ENCODE assay signal across 10 mouse cellular contexts in the genomic region with DNA sequence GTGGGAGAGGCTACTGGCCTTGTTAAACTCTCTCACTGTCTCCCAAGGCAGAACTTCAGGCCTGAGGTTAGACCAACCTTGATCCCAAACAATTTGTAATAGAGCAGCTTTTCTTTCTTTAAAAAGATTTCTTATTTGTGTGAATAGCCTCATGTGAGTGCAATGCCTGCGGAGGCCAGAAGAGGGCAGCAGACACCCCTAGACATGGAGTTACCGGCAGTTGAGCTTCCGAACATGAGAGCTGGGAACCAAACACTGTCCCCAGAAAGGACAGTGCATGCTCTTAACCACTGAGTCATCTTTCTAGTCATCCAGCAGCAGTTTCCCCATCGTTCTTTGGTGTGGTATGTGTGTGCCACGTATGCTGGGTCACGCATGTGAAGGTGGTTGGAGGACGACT. TPM values are rescaled to one million over a fixed set of nuclear protein-coding genes. Genes with fewer than 3 reads are reported as not detected.
DNase-seq lines count a peak whose midpoint lies in the region; ATAC-seq and TF ChIP-seq lines count a peak whose summit lies in the region.
"Had no signal": no experiment of that assay in that cellular context is flagged by ENCODE, and none has a peak within 500 bp of the region (broad histone marks: within the 10 kb centered on the region; RNA-seq: fewer than 3 reads in every experiment).

No protein-coding gene starts in this region.

- TF ChIP-seq POLR2A in lung, adult 2 months (IDR thresholded peaks at IDR 0.05; ENCODE audit: borderline replicate concordance, extremely low read depth, low read depth, low read length): no peak

- DNase-seq in lung, adult 2 months: no peak
- DNase-seq in lung, postnatal 25 days (ENCODE audit: low spot score): no peak
- DNase-seq in R1 (ENCODE audit: low read depth, low spot score): peak; percentile 88
- peak; percentile 42 for DNase-seq in splenic B cell, adult 2 months (ENCODE audit: low read depth, low spot score)
- no peak for DNase-seq in spleen, postnatal 36 days (ENCODE audit: low spot score in 2 of 2)
- DNase-seq: cerebellum, adult 11 months; right cerebral cortex, postnatal 14 days had no signal

- no peak for ATAC-seq in intestine, embryonic 15.5 days
- no peak for ATAC-seq in granulocyte monocyte progenitor cell, adult 5-6 weeks (replicated peaks; ENCODE audit: poor library complexity, severe bottlenecking)

- H3K4me3 ChIP-seq in lung, adult 2 months (replicated peaks; ENCODE audit: extremely low read depth, low read depth, low read length): no peak overlapping the region
- no peak overlapping the region for H3K4me3 ChIP-seq in intestine, embryonic 15.5 days (replicated peaks)

- H3K4me1 ChIP-seq in lung, adult 2 months (ENCODE audit: control insufficient read depth, insufficient read depth, low read length): peaks cover 6% of the 10 kb centered on the region
- H3K4me1 ChIP-seq in intestine, embryonic 15.5 days (replicated peaks): peaks cover 14% of the 10 kb centered on the region

- peak overlapping the region; percentile 65 for H3K27ac ChIP-seq in intestine, embryonic 15.5 days

- H3K9me3 ChIP-seq in intestine, embryonic 15.5 days: no peaks in the 10 kb centered on the region

- peak; percentile 62 for TF ChIP-seq CTCF in lung, adult 2 months (IDR thresholded peaks at IDR 0.05; ENCODE audit: insufficient read depth, low read length)

- WGBS in lung, adult 2 months: 92% methylated on average over 7 of the region's 7 CpGs
- WGBS in intestine, embryonic 15.5 days: 92% methylated on average over 7 of the region's 7 CpGs

- no peaks in the 10 kb centered on the region for H3K36me3 ChIP-seq in intestine, embryonic 15.5 days
- H3K36me3 ChIP-seq in splenic B cell, adult 2 months (ENCODE audit: control insufficient read depth, insufficient read depth, low read length, poor library complexity, severe bottlenecking): no peaks in the 10 kb centered on the region

- no peak overlapping the region for H3K9ac ChIP-seq in intestine, embryonic 15.5 days

- H3K4me2 ChIP-seq in intestine, embryonic 15.5 days (replicated peaks): no peak overlapping the region

- no peaks in the 10 kb centered on the region for H3K27me3 ChIP-seq in intestine, embryonic 15.5 days (replicated peaks)
- H3K27me3 ChIP-seq in splenic B cell, adult 2 months (ENCODE audit: control insufficient read depth, insufficient read depth, low read length, poor library complexity, severe bottlenecking): no peaks in the 10 kb centered on the region

RNA-seq across cellular contexts. Expression of a gene that starts 10.1 kb away (rescaled TPM):
- 873 and 1,096 TPM in 2 replicates for polyA plus RNA-seq in lung, adult 2 months (2012; rRNA removed)
- polyA plus RNA-seq in intestine, embryonic 15.5 days (2015; fragmentation: Nextera tagmentation; extraction: Ambion mirVana): 28.7 and 29.5 TPM in 2 replicates
- total RNA-seq in granulocyte monocyte progenitor cell, adult 5-6 weeks (2014; fragmentation: Nextera tagmentation): not detected in 2 replicates
- total RNA-seq in granulocyte monocyte progenitor cell, adult 5-6 weeks (2017): not detected in 2 replicates

RNA-seq across cellular contexts. Expression of a gene that starts 11.5 kb away (rescaled TPM):
- polyA plus RNA-seq in lung, adult 2 months (2012; rRNA removed): 42.9 and 44.3 TPM in 2 replicates
- polyA plus RNA-seq in intestine, embryonic 15.5 days (2015; fragmentation: Nextera tagmentation; extraction: Ambion mirVana): 63.6 and 65.5 TPM in 2 replicates
- total RNA-seq in granulocyte monocyte progenitor cell, adult 5-6 weeks (2014; fragmentation: Nextera tagmentation): 36.7 and 50.8 TPM in 2 replicates
- total RNA-seq in granulocyte monocyte progenitor cell, adult 5-6 weeks (2017): 21.3 and 27.4 TPM in 2 replicates

RNA-seq across cellular contexts. Expression of a gene that starts 34.3 kb away (rescaled TPM):
- polyA plus RNA-seq in lung, adult 2 months (2012; rRNA removed): 14.8 and 17.9 TPM in 2 replicates
- 6.8 and 7.4 TPM in 2 replicates for polyA plus RNA-seq in intestine, embryonic 15.5 days (2015; fragmentation: Nextera tagmentation; extraction: Ambion mirVana)
- 6.1 and 8.7 TPM in 2 replicates for total RNA-seq in granulocyte monocyte progenitor cell, adult 5-6 weeks (2014; fragmentation: Nextera tagmentation)
- 3.4 and 4.0 TPM in 2 replicates for total RNA-seq in granulocyte monocyte progenitor cell, adult 5-6 weeks (2017)
- total RNA-seq: hematopoietic stem cell, adult 5-6 weeks had no signal

RNA-seq across cellular contexts. Expression of a gene that starts 34.9 kb away (rescaled TPM):
- 289 and 294 TPM in 2 replicates for polyA plus RNA-seq in lung, adult 2 months (2012; rRNA removed)
- polyA plus RNA-seq in intestine, embryonic 15.5 days (2015; fragmentation: Nextera tagmentation; extraction: Ambion mirVana): 266 and 277 TPM in 2 replicates
- 89.0 and 135 TPM in 2 replicates for total RNA-seq in granulocyte monocyte progenitor cell, adult 5-6 weeks (2014; fragmentation: Nextera tagmentation)
- total RNA-seq in granulocyte monocyte progenitor cell, adult 5-6 weeks (2017): 79.5 and 109 TPM in 2 replicates

RNA-seq across cellular contexts. Expression of a gene that starts 39.2 kb away (rescaled TPM):
- polyA plus RNA-seq in lung, adult 2 months (2012; rRNA removed): 0.54 and 1.1 TPM in 2 replicates
- not detected in 2 replicates for polyA plus RNA-seq in intestine, embryonic 15.5 days (2015; fragmentation: Nextera tagmentation; extraction: Ambion mirVana)
- not detected in 2 replicates for total RNA-seq in granulocyte monocyte progenitor cell, adult 5-6 weeks (2014; fragmentation: Nextera tagmentation)
- not detected in 2 replicates for total RNA-seq in granulocyte monocyte progenitor cell, adult 5-6 weeks (2017)
- total RNA-seq: hematopoietic stem cell, adult 5-6 weeks had no signal

Comparison
In these comparisons a context has a peak if more than half of its experiments do, and no peak if none do; other contexts are left out.
1. DNase-seq: peak in R1 (single experiment) and splenic B cell, adult 2 months (single experiment); none in lung, adult 2 months (single experiment), lung, postnatal 25 days (single experiment) and spleen, postnatal 36 days (0 of 2).
2. RNA of a gene that starts 10.1 kb away (polyA plus RNA-seq): 873 to 1,096 TPM in lung, adult 2 months; 28.7 to 29.5 TPM in intestine, embryonic 15.5 days; every median in the first group is over 10 times any median in the second.